ENCODE assay signal across 23 mouse cellular contexts in genomic region chr17:4868861-4869260, GRCm38 (mm10).
DNase-seq lines count a peak whose midpoint lies in the region; ATAC-seq lines count a peak whose summit lies in the region.
"Had no signal": no experiment of that assay in that cellular context is flagged by ENCODE, and none has a peak within 500 bp of the region (broad histone marks: within the 10 kb centered on the region; RNA-seq: fewer than 3 reads in every experiment).

No protein-coding gene starts in this region.

- H3K36me3 ChIP-seq in liver, embryonic 12.5 days, result no peaks in the 10 kb centered on the region
- H3K36me3 ChIP-seq: embryonic facial prominence, embryonic 12.5 days; forebrain, embryonic 12.5 days; hindbrain, embryonic 13.5 days; limb, embryonic 12.5 days; lung, embryonic 15.5 days; neural tube, embryonic 15.5 days had no signal

- WGBS in liver, embryonic 12.5 days (ENCODE audit: insufficient replicate concordance), result 67% methylated on average over 5 of the region's 5 CpGs

- H3K9ac ChIP-seq in liver, embryonic 12.5 days, result no peak overlapping the region
- H3K9ac ChIP-seq: embryonic facial prominence, embryonic 12.5 days; forebrain, embryonic 12.5 days; hindbrain, embryonic 13.5 days; limb, embryonic 12.5 days; liver, embryonic 14.5 days; lung, embryonic 15.5 days; neural tube, embryonic 15.5 days had no signal

- intact Hi-C loops in gastrocnemius, postnatal 14 days (cut with DNase I; ENCODE audit: low total_unique reads), result no loop called here

- H3K4me3 ChIP-seq in liver, embryonic 12.5 days, result no peak overlapping the region
- H3K4me3 ChIP-seq: embryonic facial prominence, embryonic 12.5 days; forebrain, embryonic 12.5 days; hindbrain, embryonic 13.5 days; limb, embryonic 12.5 days; lung, embryonic 15.5 days; neural tube, embryonic 15.5 days had no signal

- no peak for ATAC-seq in liver, embryonic 12.5 days
- ATAC-seq: CD4-positive, CD25-positive, alpha-beta regulatory T cell, adult 4 months had no signal

- no peaks in the 10 kb centered on the region for H3K4me1 ChIP-seq in liver, embryonic 12.5 days

- peak; percentile 23 for DNase-seq in gastrocnemius, postnatal 25 days
- no peak for DNase-seq in gastrocnemius, postnatal 14 days
- DNase-seq in lung, postnatal 36 days, result peak; percentile 24
- DNase-seq in lung, postnatal 14 days, result no peak
- peak; percentile 46 for DNase-seq in adrenal gland, postnatal 25 days
- peak; percentile 24 for DNase-seq in skeletal muscle tissue, adult 2 months (ENCODE audit: low read depth, low spot score)
- no peak for DNase-seq in kidney, postnatal 4 days
- DNase-seq: cerebellum, adult 11 months; cerebellum, postnatal 10 days; kidney, adult 18-20 months; right cerebral cortex, adult 18-20 months; thymus, postnatal 25 days had no signal

- H3K9me3 ChIP-seq in liver, embryonic 12.5 days (replicated peaks), result no peaks in the 10 kb centered on the region
- H3K9me3 ChIP-seq: embryonic facial prominence, embryonic 12.5 days; forebrain, embryonic 12.5 days; hindbrain, embryonic 13.5 days; limb, embryonic 12.5 days; lung, embryonic 15.5 days; neural tube, embryonic 15.5 days had no signal

- no peak overlapping the region for H3K4me2 ChIP-seq in liver, embryonic 12.5 days
- H3K4me2 ChIP-seq: embryonic facial prominence, embryonic 12.5 days; forebrain, embryonic 12.5 days; heart, embryonic 11.5 days; hindbrain, embryonic 13.5 days; limb, embryonic 12.5 days; lung, embryonic 15.5 days; midbrain, embryonic 11.5 days; neural tube, embryonic 15.5 days had no signal

- no peak overlapping the region for H3K27ac ChIP-seq in liver, embryonic 12.5 days
- H3K27ac ChIP-seq: embryonic facial prominence, embryonic 12.5 days; forebrain, embryonic 12.5 days; hindbrain, embryonic 13.5 days; limb, embryonic 12.5 days; liver, embryonic 14.5 days; lung, embryonic 15.5 days; neural tube, embryonic 15.5 days had no signal

- peaks cover 11% of the 10 kb centered on the region; the same call in 1 of the 2 replicates for H3K27me3 ChIP-seq in liver, embryonic 12.5 days (replicated peaks)
- H3K27me3 ChIP-seq: embryonic facial prominence, embryonic 12.5 days; forebrain, embryonic 12.5 days; hindbrain, embryonic 13.5 days; limb, embryonic 12.5 days; lung, embryonic 15.5 days; neural tube, embryonic 15.5 days had no signal

Comparison
In these comparisons a context has a peak if more than half of its experiments do, and no peak if none do; other contexts are left out.
1. DNase-seq: peak in gastrocnemius, postnatal 25 days (single experiment), lung, postnatal 36 days (single experiment), adrenal gland, postnatal 25 days (single experiment) and skeletal muscle tissue, adult 2 months (single experiment); none in gastrocnemius, postnatal 14 days (single experiment), lung, postnatal 14 days (single experiment) and kidney, postnatal 4 days (0 of 2).